Mouse (Mus musculus) macrophage (primary cell): Measurements from ENCODE around the gene Cd79a. TPM values are rescaled to one million over a fixed set of nuclear protein-coding genes. Genes with fewer than 3 reads are reported as not detected.

ENCODE experiments used
- H3K27ac ChIP-seq: fragments of 350-480 bp; formaldehyde crosslinking; 2 replicates; pipeline ENCODE4 v1.9.0; 2021
- H3K36me3 ChIP-seq: fragments of 350-480 bp; formaldehyde crosslinking; 2 replicates; pipeline ENCODE4 v1.9.0; 2021; ENCODE audit errors: inconsistent target
- H3K4me3 ChIP-seq: fragments of 350-480 bp; formaldehyde crosslinking; 2 replicates; pipeline ENCODE4 v1.9.0; 2021; ENCODE audit errors: inconsistent target
- H3K79me2 ChIP-seq: fragments of 350-480 bp; formaldehyde crosslinking; 2 replicates; pipeline ENCODE4 v1.9.0; 2021; ENCODE audit errors: inconsistent target
- WGBS: methylation state at CpG from one replicate; pipeline ENCODE4 v1.1.7; 2026; ENCODE audit warnings: inconsistent platforms; ENCODE audit not compliant: missing documents; 5-methylcytosine and 5-hydroxymethylcytosine counted together
- polyA plus RNA-seq: library from polyadenylated mRNA; stranded (reverse); fragments of 250-400 nt; gene quantifications from 3 replicates; pipeline ENCODE4 v1.2.4, GENCODE M21; 2018; ENCODE audit warnings: inconsistent platforms

The Cd79a gene
- polyA plus RNA-seq, 1 experiment from 2014 or later, result 0.44 TPM

- WGBS, result 51% methylated on average over 3 of the region's 3 CpGs
- Histone ChIP-seq H3K4me3 (no peak overlapping the region), H3K79me2 (no peaks in the 10 kb centered on the region), H3K36me3 (no peaks in the 10 kb centered on the region), H3K27ac (no peak overlapping the region)
These were observed 19.6 kb upstream of the Cd79a start for GRCm38 (mm10) chr7:24877588-24877987.

GRCm38 (mm10) chr7:24879620-24880019 lies 17.6 kb upstream of the Cd79a start:
- no peaks in the 10 kb centered on the region for H3K36me3 ChIP-seq
- no peaks in the 10 kb centered on the region for H3K79me2 ChIP-seq
- no peak overlapping the region for H3K27ac ChIP-seq
- no peak overlapping the region for H3K4me3 ChIP-seq
- WGBS, result 100% methylated on average over 2 of the region's 2 CpGs

GRCm38 (mm10) chr7:24882416-24883199 lies 14.6 kb upstream of the Cd79a start:
- 96% methylated on average over 9 of the region's 9 CpGs for WGBS
- Histone ChIP-seq H3K36me3 (peaks cover 14% of the 10 kb centered on the region; the same call in 1 of the 2 replicates), H3K4me3 (no peak overlapping the region), H3K79me2 (peaks cover 29% of the 10 kb centered on the region), H3K27ac (no peak overlapping the region)

GRCm38 (mm10) chr7:24883896-24884692 lies 13.1 kb upstream of the Cd79a start, which contains the start of gene Rps19:
Gene Rps19, plus strand, starts transcription at chr7:24884371.
- peak within 1 kb of the TSS; percentile 84 for H3K4me3 ChIP-seq
- under 1% methylated on average over 56 of the region's 57 CpGs for WGBS
- H3K27ac ChIP-seq, result peak within 1 kb of the TSS; percentile 92
- H3K79me2 ChIP-seq, result peaks cover 35% of the 10 kb centered on the region
- peaks cover 29% of the 10 kb centered on the region for H3K36me3 ChIP-seq

- 0% methylated on average over 38 of the region's 47 CpGs for WGBS
- peaks cover 36% of the 10 kb centered on the region for H3K36me3 ChIP-seq
- peak overlapping the region; percentile 72 for H3K27ac ChIP-seq
- peak overlapping the region; percentile 84 for H3K4me3 ChIP-seq
- peaks cover 35% of the 10 kb centered on the region for H3K79me2 ChIP-seq
These were observed 12.4 kb upstream of the Cd79a start for GRCm38 (mm10) chr7:24884693-24885291.

- Histone ChIP-seq H3K36me3 (peaks cover 39% of the 10 kb centered on the region), H3K27ac (peak overlapping the region; percentile 72), H3K4me3 (peak overlapping the region; percentile 84), H3K79me2 (peaks cover 35% of the 10 kb centered on the region)
- 8% methylated on average over 9 of the region's 12 CpGs for WGBS
These were observed 11.5 kb upstream of the Cd79a start for GRCm38 (mm10) chr7:24885468-24886307.

- 37% methylated on average over 4 of the region's 4 CpGs for WGBS
- Histone ChIP-seq H3K79me2 (peaks cover 35% of the 10 kb centered on the region), H3K27ac (peak overlapping the region; percentile 72), H3K36me3 (peaks cover 39% of the 10 kb centered on the region), H3K4me3 (peak overlapping the region; percentile 84)
These were observed 10.9 kb upstream of the Cd79a start for GRCm38 (mm10) chr7:24886308-24886633.

- Histone ChIP-seq H3K4me3 (no peak overlapping the region), H3K79me2 (peaks cover 35% of the 10 kb centered on the region), H3K27ac (no peak overlapping the region), H3K36me3 (peaks cover 39% of the 10 kb centered on the region)
- 80% methylated on average over 4 of the region's 4 CpGs for WGBS
These were observed 10.1 kb upstream of the Cd79a start for GRCm38 (mm10) chr7:24887096-24887495.

GRCm38 (mm10) chr7:24889431-24890220 lies 7.6 kb upstream of the Cd79a start:
- Histone ChIP-seq H3K79me2 (peaks cover 35% of the 10 kb centered on the region), H3K27ac (no peak overlapping the region), H3K36me3 (peaks cover 39% of the 10 kb centered on the region), H3K4me3 (no peak overlapping the region)
- WGBS, result 83% methylated on average over 6 of the region's 6 CpGs

GRCm38 (mm10) chr7:24890281-24891216 lies 6.6 kb upstream of the Cd79a start:
- Histone ChIP-seq H3K36me3 (peaks cover 39% of the 10 kb centered on the region), H3K79me2 (peaks cover 26% of the 10 kb centered on the region), H3K4me3 (no peak overlapping the region), H3K27ac (no peak overlapping the region)
- 35% methylated on average over 10 of the region's 10 CpGs for WGBS

GRCm38 (mm10) chr7:24891241-24892124 lies 5.7 kb upstream of the Cd79a start:
- H3K27ac ChIP-seq, result no peak overlapping the region
- 93% methylated on average over 3 of the region's 3 CpGs for WGBS
- H3K79me2 ChIP-seq, result peaks cover 16% of the 10 kb centered on the region
- H3K4me3 ChIP-seq, result no peak overlapping the region
- H3K36me3 ChIP-seq, result peaks cover 35% of the 10 kb centered on the region

- Histone ChIP-seq H3K4me3 (no peak overlapping the region), H3K27ac (no peak overlapping the region), H3K36me3 (peaks cover 29% of the 10 kb centered on the region), H3K79me2 (peaks cover 10% of the 10 kb centered on the region)
- WGBS, result 71% methylated on average over 2 of the region's 2 CpGs
These were observed 5.0 kb upstream of the Cd79a start for GRCm38 (mm10) chr7:24892125-24892583.
